9 mouse cellular contexts compared by ENCODE assay signal in the genomic region with DNA sequence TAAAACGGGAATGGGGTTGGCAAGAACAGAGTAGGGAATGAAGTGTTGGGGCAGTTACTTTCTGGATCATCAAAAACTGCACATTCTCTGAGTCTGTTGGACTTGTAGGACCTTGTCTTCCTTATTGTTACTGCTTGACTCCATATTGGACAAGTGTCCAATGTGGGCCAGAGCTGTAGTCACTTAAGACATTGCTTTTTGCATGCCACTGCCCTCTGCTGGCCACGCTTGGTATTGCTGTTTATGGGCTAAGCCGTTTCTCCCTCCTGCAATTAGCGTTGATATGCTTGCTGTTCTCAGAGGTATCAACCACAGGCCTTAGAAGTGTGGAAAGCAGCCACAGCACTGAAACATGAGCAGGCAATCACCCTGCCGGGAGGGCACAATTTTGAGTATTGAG.
A peak's percentile ranks its signal among the peaks of the same experiment; 100 is the strongest.
DNase-seq lines count a peak whose midpoint lies in the region; ATAC-seq lines count a peak whose summit lies in the region.
"Had no signal": no experiment of that assay in that cellular context is flagged by ENCODE, and none has a peak within 500 bp of the region (broad histone marks: within the 10 kb centered on the region; RNA-seq: fewer than 3 reads in every experiment).

No protein-coding gene starts in this region.

- peak; percentile 98 for ATAC-seq in granulocyte monocyte progenitor cell, adult 5-6 weeks (replicated peaks; ENCODE audit: poor library complexity, severe bottlenecking)
- ATAC-seq in liver, embryonic 13.5 days (ENCODE audit: low read depth) = peak; percentile 58; the same call in 1 of the 2 replicates
- ATAC-seq in neutrophil, adult 5-6 weeks (ENCODE audit: extremely low read depth, insufficient number of reproducible peaks, low FRiP score, poor library complexity, severe bottlenecking) = peak; percentile 75; the same call in 1 of the 2 replicates

- WGBS in liver, embryonic 13.5 days (ENCODE audit: insufficient replicate concordance) = 27% methylated on average over 5 of the region's 5 CpGs

- no peaks in the 10 kb centered on the region for H3K9me3 ChIP-seq in liver, embryonic 13.5 days (replicated peaks)
- H3K9me3 ChIP-seq: embryonic facial prominence, embryonic 13.5 days had no signal

- H3K4me2 ChIP-seq in liver, embryonic 13.5 days = no peak overlapping the region
- H3K4me2 ChIP-seq: embryonic facial prominence, embryonic 13.5 days had no signal

- no peak overlapping the region for H3K27ac ChIP-seq in liver, embryonic 13.5 days
- H3K27ac ChIP-seq: embryonic facial prominence, embryonic 13.5 days had no signal

- no peaks in the 10 kb centered on the region for H3K27me3 ChIP-seq in liver, embryonic 13.5 days
- H3K27me3 ChIP-seq: embryonic facial prominence, embryonic 13.5 days had no signal

- H3K9ac ChIP-seq in liver, embryonic 13.5 days = no peak overlapping the region
- H3K9ac ChIP-seq: embryonic facial prominence, embryonic 13.5 days had no signal

- H3K36me3 ChIP-seq in liver, embryonic 13.5 days = no peaks in the 10 kb centered on the region
- H3K36me3 ChIP-seq: embryonic facial prominence, embryonic 13.5 days had no signal

- peak; percentile 33 for DNase-seq in A20 (ENCODE audit: low read depth, low spot score)
- DNase-seq in adrenal gland, adult (ENCODE audit: inconsistent age in 2 of 2, low spot score in 1 of 2) = peak; percentile 68 to 93
- peak; percentile 91 for DNase-seq in embryo, embryonic 10 days (ENCODE audit: low spot score)
- DNase-seq in kidney, postnatal 14 days = peak; percentile 76
- peak; percentile 60 for DNase-seq in liver, embryonic 13.5 days
- DNase-seq in thymus, adult 18-20 months = peak; percentile 49 to 53

- no peak overlapping the region for H3K4me3 ChIP-seq in liver, embryonic 13.5 days (replicated peaks)
- H3K4me3 ChIP-seq: embryonic facial prominence, embryonic 13.5 days had no signal

- H3K4me1 ChIP-seq in liver, embryonic 13.5 days (replicated peaks) = no peaks in the 10 kb centered on the region

Comparison
In these comparisons a context has a peak if more than half of its experiments do, and no peak if none do; other contexts are left out.
1. DNase-seq: peak in every context shown above with its lines; median percentile 91 in embryo, embryonic 10 days; 80 in adrenal gland, adult; 76 in kidney, postnatal 14 days; 60 in liver, embryonic 13.5 days; 51 in thymus, adult 18-20 months; 33 in A20.